Mouse (Mus musculus): ENCODE results near the gene T2. TPM values are rescaled to one million over a fixed set of nuclear protein-coding genes. Genes with fewer than 3 reads are reported as not detected.

Gene T2
- polyA plus RNA-seq, 1 experiment from 2014 or later = 0.88 TPM

GRCm38 (mm10) chr17:8468716-8469344, 113.0 kb downstream of the T2 start:
- WGBS = 16% methylated on average over 19 of the region's 19 CpGs
- no peak overlapping the region for H3K9ac ChIP-seq (ENCODE audit: low read depth, low read length)
- H3K4me1 ChIP-seq (ENCODE audit: control insufficient read depth, insufficient read depth, low read length) = no peaks in the 10 kb centered on the region
- ATAC-seq = peak; percentile 92
- H3K4me2 ChIP-seq (ENCODE audit: low read length) = no peak overlapping the region
- no peak overlapping the region for H3K27ac ChIP-seq (ENCODE audit: low read length)
- no peaks in the 10 kb centered on the region for H3K27me3 ChIP-seq (ENCODE audit: control insufficient read depth, insufficient read depth, low read depth, low read length)
- no peaks in the 10 kb centered on the region for H3K9me3 ChIP-seq (replicated peaks; ENCODE audit: control insufficient read depth, low read length, poor library complexity, severe bottlenecking)
- no peak overlapping the region for H3K4me3 ChIP-seq (ENCODE audit: low read depth, low read length)
- H3K36me3 ChIP-seq (ENCODE audit: control insufficient read depth, insufficient read depth, low read length) = no peaks in the 10 kb centered on the region

Other genes with a start within 250 kb of the T2 start
- gene Gm49673, start 208.2 kb upstream of the T2 start, polyA plus RNA-seq (2015; fragmentation: Nextera tagmentation; extraction: Ambion mirVana) = 0.22 TPM in 1 of 2 replicates, not detected in the other
- 8.2 and 10.4 TPM in 2 replicates for gene Rnaset2a, start 207.9 kb upstream of the T2 start, polyA plus RNA-seq (2015; fragmentation: Nextera tagmentation; extraction: Ambion mirVana)
- gene Fgfr1op, start 190.5 kb upstream of the T2 start, polyA plus RNA-seq (2015; fragmentation: Nextera tagmentation; extraction: Ambion mirVana) = 28.8 and 29.3 TPM in 2 replicates
- gene Ccr6, start 119.9 kb upstream of the T2 start, polyA plus RNA-seq (2015; fragmentation: Nextera tagmentation; extraction: Ambion mirVana) = not detected in 2 replicates
- gene Mpc1, start 73.1 kb upstream of the T2 start, polyA plus RNA-seq (2015; fragmentation: Nextera tagmentation; extraction: Ambion mirVana) = 293 and 338 TPM in 2 replicates
- 198 and 209 TPM in 2 replicates for gene Sft2d1, start 44.9 kb upstream of the T2 start, polyA plus RNA-seq (2015; fragmentation: Nextera tagmentation; extraction: Ambion mirVana)
- gene Prr18, start 18.5 kb upstream of the T2 start, polyA plus RNA-seq (2015; fragmentation: Nextera tagmentation; extraction: Ambion mirVana) = 16.5 and 17.8 TPM in 2 replicates
- gene T, start 78.4 kb downstream of the T2 start, polyA plus RNA-seq (2015; fragmentation: Nextera tagmentation; extraction: Ambion mirVana) = 0.44 and 0.45 TPM in 2 replicates
- gene Pde10a, start 169.4 kb downstream of the T2 start, polyA plus RNA-seq (2015; fragmentation: Nextera tagmentation; extraction: Ambion mirVana) = 14.3 and 17.7 TPM in 2 replicates
- gene Gm17087, start 211.0 kb downstream of the T2 start, polyA plus RNA-seq (2015; fragmentation: Nextera tagmentation; extraction: Ambion mirVana) = not detected in 2 replicates

Measured in midbrain, embryonic 16.5 days (tissue).